Mouse (Mus musculus): Measurements from ENCODE around the gene Snx17.

Gene Snx17

GRCm38 (mm10) chr5:31192939-31193630, at the start of gene Snx17, which contains the start of gene Eif2b4:
Gene Snx17, plus strand, starts transcription at chr5:31193227.
Gene Eif2b4, minus strand, starts transcription at chr5:31193430.
- CTCF ChIA-PET = interaction anchor here (0.8 kb wide), 1 partner anchor 134 kb away, joined by 3 read pairs; no protein-coding TSS in a partner anchor

DNA sequence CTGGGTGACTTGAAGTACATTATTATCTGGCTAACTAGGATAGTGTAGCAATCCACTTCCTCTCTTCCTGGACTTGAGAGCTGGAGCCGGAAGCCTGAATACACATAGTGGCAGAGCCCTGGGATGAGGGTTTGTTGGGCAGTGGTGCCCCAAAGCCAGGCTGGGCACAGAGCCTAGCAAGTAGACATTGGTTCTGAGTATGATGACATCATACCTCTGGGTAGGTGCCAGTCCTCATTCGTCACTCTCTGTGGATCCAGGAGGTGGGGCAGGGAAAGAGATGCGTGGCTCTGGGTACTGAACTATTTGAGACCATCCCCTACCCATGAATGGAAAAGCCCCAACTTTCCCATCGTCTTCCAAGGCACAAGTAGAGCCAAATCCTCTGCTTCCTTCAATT, 43.2 kb upstream of the Snx17 start:
- CTCF ChIA-PET = no interaction called here

DNA sequence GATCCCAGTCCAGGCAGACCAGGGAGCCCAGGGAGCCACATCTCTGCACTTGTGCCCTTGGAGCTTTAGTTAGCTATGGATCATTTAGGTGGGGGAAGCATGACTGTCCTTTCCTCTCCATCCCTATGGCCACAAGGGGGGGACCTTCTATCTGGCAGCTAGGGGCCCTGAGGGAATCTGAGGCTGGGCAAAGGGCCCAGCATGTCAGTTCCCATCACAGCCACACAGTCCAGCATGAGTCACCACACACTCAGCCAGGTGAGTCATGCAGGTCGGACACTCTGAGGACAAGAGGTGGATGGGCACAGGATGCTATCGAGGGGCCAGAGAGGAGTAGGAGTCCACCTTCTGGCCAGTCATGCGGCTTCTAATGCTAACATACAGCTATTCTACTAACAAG, 41.3 kb upstream of the Snx17 start:
- CTCF ChIA-PET = no interaction called here

DNA sequence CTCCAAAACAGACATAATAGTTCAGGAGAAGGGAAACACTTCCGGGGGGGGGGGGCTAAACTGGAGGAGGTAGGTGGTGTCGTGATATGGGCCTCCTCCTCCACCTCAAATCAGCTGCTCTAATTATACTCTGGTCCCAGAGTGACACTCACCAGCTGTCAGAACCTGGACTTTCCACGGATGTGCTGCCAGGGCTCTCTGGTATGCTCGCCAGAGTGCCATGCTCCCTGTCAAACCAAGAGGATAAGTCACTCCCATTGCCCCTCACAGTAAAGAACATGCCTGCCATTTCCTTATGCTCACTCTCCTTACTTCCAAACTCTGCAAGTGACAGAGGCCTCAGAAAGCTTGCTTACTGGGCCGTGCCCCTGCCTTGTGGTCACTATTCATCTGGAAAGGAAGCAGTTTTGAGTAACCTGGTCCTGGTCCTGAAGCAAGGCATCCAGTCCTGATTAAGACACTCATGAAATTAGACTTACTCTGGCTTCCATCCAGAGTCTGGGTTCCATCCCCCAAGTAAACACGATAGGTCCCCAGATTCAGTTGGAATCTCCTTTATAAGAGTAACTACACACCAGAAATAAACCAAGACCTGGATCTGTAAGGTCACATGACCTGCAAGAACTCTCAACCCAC, 39.4 kb upstream of the Snx17 start:
- CTCF ChIA-PET = interaction anchor here (0.6 kb wide), 2 partner anchors 125 to 175 kb away, joined by 3 read pairs; no protein-coding TSS in a partner anchor

DNA sequence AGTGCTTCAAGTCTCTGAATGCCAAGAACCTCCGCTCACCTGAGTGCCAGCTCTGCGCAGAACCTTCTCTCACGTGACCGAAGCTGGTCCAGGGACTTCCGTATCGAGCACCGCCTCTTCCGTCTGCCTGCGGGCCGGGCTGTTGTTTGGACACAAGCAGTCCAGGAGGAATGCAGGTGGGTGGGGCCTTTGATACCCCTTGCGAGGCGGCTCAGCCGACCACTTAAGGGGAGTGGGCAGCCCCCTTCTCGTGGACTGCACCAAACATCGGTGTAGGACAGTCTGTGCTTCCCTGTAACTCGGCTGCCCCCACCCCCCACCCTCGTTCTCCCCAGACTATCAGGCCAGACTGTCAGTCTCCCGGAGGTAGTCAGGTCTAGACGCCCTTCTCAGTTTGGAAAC, 38.9 kb upstream of the Snx17 start, which contains the start of gene Mpv17:
TSS of gene Mpv17 (minus strand) at position 100 of the 402 bp plus-strand sequence.
- CTCF ChIA-PET = no interaction called here

GRCm38 (mm10) chr5:31162462-31162861, 30.6 kb upstream of the Snx17 start:
- CTCF ChIA-PET = interaction anchor here (0.5 kb wide), 1 partner anchor 60 kb away, joined by 3 read pairs; no protein-coding TSS in a partner anchor

DNA sequence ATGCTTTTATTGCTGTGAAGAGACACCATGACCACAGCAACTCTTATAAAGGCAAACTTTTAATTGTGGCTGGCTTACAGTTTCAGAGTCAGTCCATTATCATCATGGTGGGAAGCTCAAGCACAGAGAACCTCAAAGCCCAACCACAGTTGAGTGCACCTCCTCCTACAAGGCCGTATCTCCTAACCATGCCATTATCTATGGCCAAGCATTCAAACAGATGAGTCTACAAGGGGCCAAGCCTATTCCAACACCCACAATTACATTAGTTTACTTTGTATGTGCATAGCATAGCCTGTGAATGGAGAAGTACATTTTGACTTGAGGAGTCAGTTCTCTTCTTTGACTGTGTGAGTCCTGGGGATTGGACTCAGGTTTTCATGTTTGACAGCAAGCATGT, 28.1 kb upstream of the Snx17 start:
- CTCF ChIA-PET = no interaction called here

DNA sequence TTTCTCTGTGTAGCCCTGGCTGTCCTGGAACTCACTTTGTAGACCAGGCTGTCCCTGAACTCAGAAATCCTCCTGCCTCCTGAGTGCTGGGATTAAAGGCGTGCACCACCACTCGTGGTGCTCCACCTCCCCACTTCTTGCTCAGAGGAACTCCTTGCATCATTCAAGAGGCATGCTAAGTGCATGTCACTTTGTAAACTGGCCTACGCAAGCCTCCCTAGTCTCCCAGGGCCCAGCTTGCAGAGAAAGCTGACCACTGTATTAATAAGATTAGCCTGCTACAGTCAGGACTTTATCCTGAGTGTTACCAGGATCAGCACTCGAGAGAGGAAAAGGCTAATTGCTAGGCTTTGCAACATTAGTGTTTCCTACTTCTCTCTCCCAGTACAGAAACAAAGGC, 24.4 kb upstream of the Snx17 start:
- CTCF ChIA-PET = no interaction called here

GRCm38 (mm10) chr5:31179301-31179765, 13.7 kb upstream of the Snx17 start:
- CTCF ChIA-PET = interaction anchor here (0.8 kb wide), 1 partner anchor 111 kb away, joined by 3 read pairs; no protein-coding TSS in a partner anchor

- CTCF ChIA-PET = interaction anchor here (0.8 to 0.9 kb wide), 2 partner anchors 8 to 110 kb away, joined by 3 to 4 read pairs; no protein-coding TSS in a partner anchor
Observed at GRCm38 (mm10) chr5:31179766-31180630, 13.0 kb upstream of the Snx17 start, which contains the start of the genes Gm29609 and Gtf3c2. Gene Gm29609, minus strand, starts transcription at chr5:31179911. Gene Gtf3c2, minus strand, starts transcription at chr5:31180144.

DNA sequence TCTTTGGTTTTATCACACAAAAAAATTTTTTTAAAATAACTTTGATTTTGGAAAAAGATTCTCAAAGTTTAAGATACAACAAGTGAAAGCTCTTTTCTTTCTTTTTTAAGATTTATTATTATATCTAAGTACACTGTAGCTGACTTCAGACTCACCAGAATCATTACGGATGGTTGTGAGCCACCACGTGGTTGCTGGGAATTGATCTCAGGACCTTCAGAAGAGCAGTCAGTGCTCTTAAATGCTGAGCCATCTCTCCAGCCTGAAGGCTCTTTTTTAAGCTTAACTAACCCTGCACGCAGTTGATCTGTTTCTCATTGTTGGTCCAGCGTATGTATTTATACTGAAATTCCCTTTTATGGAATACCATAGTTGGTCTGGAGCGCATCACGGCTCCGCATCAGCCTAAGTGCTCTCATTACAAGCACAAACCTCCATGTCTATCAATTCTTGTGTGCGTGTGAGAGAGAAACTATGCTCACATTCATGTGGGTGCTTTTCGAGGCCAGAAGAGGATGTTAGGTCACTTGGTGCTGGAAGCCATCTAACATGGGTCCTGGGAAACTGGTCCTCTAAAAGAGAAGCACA, 11.8 kb upstream of the Snx17 start:
- CTCF ChIA-PET = no interaction called here

- CTCF ChIA-PET = no interaction called here
Observed at GRCm38 (mm10) chr5:31183678-31184077, 9.3 kb upstream of the Snx17 start.

GRCm38 (mm10) chr5:31188223-31188840, 4.7 kb upstream of the Snx17 start:
- CTCF ChIA-PET = interaction anchor here (1.4 kb wide), 1 partner anchor 139 kb away, joined by 3 read pairs; no protein-coding TSS in a partner anchor

DNA sequence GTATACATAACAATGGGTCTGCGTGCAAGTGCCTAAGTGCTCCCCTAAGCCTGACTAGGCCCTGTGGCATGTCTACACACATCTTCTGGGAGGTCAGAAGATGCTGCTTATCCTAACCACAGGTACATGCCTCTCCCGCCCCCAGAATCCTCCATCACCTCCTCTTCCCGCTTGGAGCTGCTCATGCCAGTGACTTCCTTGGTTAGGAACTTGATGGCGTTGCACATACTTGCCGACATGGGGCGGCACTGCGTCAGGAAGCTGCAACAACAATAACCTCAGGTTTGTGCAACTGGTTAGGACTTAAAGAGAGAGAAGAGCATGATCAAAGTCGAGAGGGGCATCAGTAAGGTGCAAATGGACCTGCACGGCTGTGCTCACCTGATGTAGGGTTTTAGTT, 2.8 kb upstream of the Snx17 start:
- CTCF ChIA-PET = interaction anchor here (0.6 kb wide), 1 partner anchor 26 kb away, joined by 3 read pairs; no protein-coding TSS in a partner anchor

DNA sequence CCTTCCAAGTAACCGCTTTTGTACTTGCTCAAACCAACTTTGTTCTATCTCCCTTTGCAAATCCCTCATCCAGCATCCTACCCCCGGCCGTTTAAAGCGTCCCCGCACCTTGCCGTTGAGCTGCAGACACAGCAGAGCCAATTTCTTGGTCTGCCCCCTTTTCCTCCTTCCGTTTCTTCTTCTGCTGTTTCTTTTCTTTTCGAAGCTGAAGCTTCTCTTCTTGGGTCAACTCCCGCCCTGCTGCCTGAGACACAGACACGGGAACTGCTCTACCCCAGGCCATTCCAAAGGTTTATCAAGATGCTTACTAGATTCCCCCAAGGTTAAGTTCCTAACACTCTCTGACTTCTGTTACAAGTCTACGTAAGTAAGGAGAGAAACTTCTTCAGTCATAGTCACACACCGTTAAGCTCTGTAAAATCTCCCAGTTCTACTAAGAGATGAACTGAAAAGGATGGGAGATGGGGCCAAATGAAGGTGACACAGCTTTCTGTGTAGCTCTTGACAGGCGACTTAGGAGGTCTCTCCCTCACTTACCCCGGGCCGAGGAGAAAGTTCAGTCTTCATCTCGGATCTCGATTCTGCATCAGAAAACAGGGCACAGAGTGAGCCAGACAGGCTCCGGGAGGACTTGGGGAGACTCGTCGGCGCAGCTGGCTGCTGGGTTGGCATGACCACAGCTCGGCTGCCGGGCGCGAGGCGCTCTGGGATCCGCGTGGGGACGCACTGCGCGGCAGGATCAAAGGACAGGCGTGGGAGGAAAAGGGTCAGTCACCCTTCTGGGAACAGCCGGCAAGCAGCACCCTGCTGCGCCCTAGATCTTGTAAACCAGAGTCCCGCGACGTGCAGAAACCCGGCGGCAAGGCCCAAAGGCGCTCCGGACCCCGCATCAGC, 735 bp upstream of the Snx17 start:
- CTCF ChIA-PET = interaction anchor here (0.8 kb wide), 1 partner anchor 135 kb away, joined by 3 read pairs; no protein-coding TSS in a partner anchor

- CTCF ChIA-PET = no interaction called here
Observed at GRCm38 (mm10) chr5:31193631-31194281, 729 bp downstream of the Snx17 start.

GRCm38 (mm10) chr5:31194486-31195485, 1.8 kb downstream of the Snx17 start:
- CTCF ChIA-PET = interaction anchor here (0.5 to 0.6 kb wide), 2 partner anchors 485 to 1564 kb away, joined by 3 read pairs; no protein-coding TSS in a partner anchor

DNA sequence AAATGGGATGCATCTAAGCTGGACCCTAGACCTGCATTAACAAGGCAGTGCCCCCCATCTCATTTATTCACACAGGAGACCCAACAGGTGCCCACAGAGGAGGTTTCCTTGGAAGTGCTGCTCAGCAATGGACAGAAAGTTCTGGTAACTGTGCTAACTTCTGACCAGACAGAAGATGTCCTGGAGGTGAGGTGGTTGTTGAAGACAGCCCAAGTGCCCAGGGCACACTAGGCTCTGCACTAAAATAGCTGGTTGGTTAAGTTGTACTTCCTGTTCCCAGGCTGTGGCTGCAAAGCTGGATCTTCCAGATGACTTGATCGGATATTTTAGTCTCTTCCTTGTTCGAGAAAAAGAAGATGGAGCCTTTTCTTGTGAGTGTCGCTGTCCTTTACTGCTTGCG, 2.6 kb downstream of the Snx17 start:
- CTCF ChIA-PET = interaction anchor here (0.6 kb wide), 2 partner anchors 35 to 1563 kb away, joined by 3 read pairs; no protein-coding TSS in a partner anchor

All from spleen, embryonic (tissue).